In the genomic region with DNA sequence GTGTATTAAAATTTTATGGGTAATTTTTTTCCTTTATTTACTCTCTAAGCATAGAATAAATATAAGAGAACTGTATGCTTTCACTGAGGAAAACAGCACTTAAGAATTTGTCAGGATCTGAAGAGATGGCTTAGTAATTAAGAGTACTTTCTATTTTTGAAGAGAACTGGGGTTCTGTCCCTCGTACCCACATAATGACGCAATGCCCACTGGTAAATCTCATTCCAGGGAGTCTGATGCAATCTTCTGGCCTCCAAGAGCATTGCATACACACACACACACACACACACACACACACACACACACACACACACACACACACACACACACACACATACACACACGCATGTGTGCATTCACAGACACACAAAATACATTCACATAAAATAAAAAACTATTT, we compare ENCODE assay signal across 26 mouse cellular contexts.
"Had no signal": no experiment of that assay in that cellular context is flagged by ENCODE, and none has a peak within 500 bp of the region (broad histone marks: within the 10 kb centered on the region; RNA-seq: fewer than 3 reads in every experiment).

No protein-coding gene starts in this region.

- DNase-seq: gastrocnemius, adult 2 months; gastrocnemius, postnatal 10 days; gastrocnemius, postnatal 25 days; heart, adult 11 months; heart, adult 2 months; heart, postnatal 14 days; heart, postnatal 36 days; kidney, adult 11 months; kidney, adult 2 months; kidney, adult 9 months; kidney, postnatal 14 days; kidney, postnatal 36 days; layer of hippocampus, adult 9-11 months; layer of hippocampus, postnatal 36 days had no signal

- H3K27me3 ChIP-seq: heart, embryonic 13.5 days; heart, embryonic 15.5 days; hindbrain, embryonic 13.5 days; hindbrain, embryonic 15.5 days; kidney, embryonic 15.5 days; limb, embryonic 12.5 days; liver, embryonic 12.5 days had no signal

- H3K4me3 ChIP-seq: gastrocnemius, adult 2 months; heart, adult 2 months; heart, embryonic 13.5 days; heart, embryonic 15.5 days; hindbrain, embryonic 13.5 days; hindbrain, embryonic 15.5 days; kidney, embryonic 15.5 days; limb, embryonic 10.5 days; limb, embryonic 12.5 days; liver, embryonic 12.5 days had no signal

- H3K9me3 ChIP-seq: heart, embryonic 13.5 days; heart, embryonic 15.5 days; hindbrain, embryonic 13.5 days; hindbrain, embryonic 15.5 days; kidney, embryonic 15.5 days; limb, embryonic 10.5 days; liver, embryonic 12.5 days had no signal

- ATAC-seq: hindbrain, postnatal 0 days; intestine, embryonic 16.5 days; liver, embryonic 12.5 days had no signal

- H3K9ac ChIP-seq: heart, embryonic 13.5 days; heart, embryonic 15.5 days; hindbrain, embryonic 13.5 days; hindbrain, embryonic 15.5 days; kidney, embryonic 15.5 days; limb, embryonic 12.5 days; liver, embryonic 12.5 days had no signal

- H3K4me2 ChIP-seq: heart, embryonic 11.5 days; heart, embryonic 13.5 days; heart, embryonic 15.5 days; hindbrain, embryonic 13.5 days; hindbrain, embryonic 15.5 days; kidney, embryonic 15.5 days; limb, embryonic 12.5 days; liver, embryonic 12.5 days had no signal

- H3K36me3 ChIP-seq: heart, embryonic 13.5 days; heart, embryonic 15.5 days; hindbrain, embryonic 13.5 days; hindbrain, embryonic 15.5 days; kidney, embryonic 15.5 days; limb, embryonic 12.5 days; liver, embryonic 12.5 days had no signal

- H3K4me1 ChIP-seq: heart, embryonic 15.5 days; hindbrain, embryonic 13.5 days; hindbrain, embryonic 15.5 days; kidney, embryonic 15.5 days; limb, embryonic 10.5 days; limb, embryonic 12.5 days; liver, embryonic 12.5 days had no signal

- H3K27ac ChIP-seq: gastrocnemius, adult 2 months; heart, adult 2 months; heart, embryonic 13.5 days; heart, embryonic 15.5 days; hindbrain, embryonic 13.5 days; hindbrain, embryonic 15.5 days; hindbrain, postnatal 0 days; kidney, embryonic 15.5 days; kidney, postnatal 0 days; limb, embryonic 10.5 days; limb, embryonic 12.5 days; liver, embryonic 12.5 days had no signal
